Mouse (Mus musculus) urinary bladder, postnatal 14 days (tissue): ENCODE data around the gene Coq4.

Source experiments
- DNase-seq: peaks from one replicate; pipeline ENCODE4 v3.0.0; 2021; ENCODE audit warnings: low spot score

The Coq4 gene

DNA sequence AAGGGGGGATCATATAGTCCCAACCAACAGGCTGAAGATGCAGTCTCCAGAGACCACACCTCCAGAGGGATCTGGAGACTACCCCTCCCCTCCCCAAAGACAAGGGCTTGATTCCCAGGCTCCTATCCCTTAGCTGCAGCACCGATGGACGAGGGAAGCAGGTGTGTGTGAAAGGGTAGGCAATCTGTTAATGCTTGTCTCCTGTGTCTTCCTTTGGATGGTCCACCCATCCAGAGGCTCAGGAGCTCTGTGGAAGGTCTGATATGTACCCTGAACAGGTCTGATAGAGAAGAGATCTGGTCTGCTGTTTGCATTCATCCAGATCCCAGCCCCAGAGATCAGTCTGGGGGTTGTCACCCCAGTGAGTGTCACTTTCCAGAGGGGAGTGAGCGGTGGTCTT lies 59.6 kb downstream of the Coq4 start:
- no peak for DNase-seq
